Mouse (Mus musculus) lung, postnatal 36 days (tissue): ENCODE results near the gene Gm45618.
"Not testable (repeated sequence)": the region's sequence is repeated elsewhere in the genome, so short reads cannot be mapped to it uniquely, and the experiment has no call there.

Experiments
- DNase-seq: peaks from one replicate; pipeline ENCODE4 v3.0.0; 2022; ENCODE audit warnings: mixed read lengths

The Gm45618 gene

GRCm38 (mm10) chr7:142120629-142121028 is at the start of gene Gm45618:
Gm45618 (minus strand) TSS chr7:142120729.
- DNase-seq = not testable (repeated sequence)

- peak; percentile 13 for DNase-seq
These were observed 49.3 kb upstream of the Gm45618 start for GRCm38 (mm10) chr7:142169836-142170235.

DNA sequence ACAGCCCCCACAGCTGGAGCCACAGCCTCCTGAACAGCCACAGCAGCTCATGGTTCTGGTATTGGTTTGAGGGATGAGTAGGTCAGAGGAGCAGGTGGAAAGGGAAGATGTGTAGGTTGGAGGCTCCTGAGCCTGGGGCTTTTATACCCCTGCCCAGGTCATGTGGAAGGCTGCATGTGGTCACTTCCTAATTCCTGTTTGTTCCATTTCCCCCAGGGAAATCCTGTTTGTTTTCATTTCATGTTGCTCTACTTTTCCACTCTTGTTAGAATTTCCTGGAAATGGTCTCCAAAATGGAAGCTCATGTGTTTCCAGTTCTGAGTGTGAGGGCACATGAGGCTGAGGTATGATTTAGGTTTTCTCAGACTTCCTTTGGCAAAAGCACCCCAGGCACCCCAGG is 45.1 kb upstream of the Gm45618 start, which contains the start of gene Gm4553:
Gene Gm4553, minus strand, starts transcription at position 101 of the 400 bp plus-strand sequence.
- not testable (repeated sequence) for DNase-seq

GRCm38 (mm10) chr7:142159366-142159765 is 38.8 kb upstream of the Gm45618 start:
- no peak for DNase-seq

DNA sequence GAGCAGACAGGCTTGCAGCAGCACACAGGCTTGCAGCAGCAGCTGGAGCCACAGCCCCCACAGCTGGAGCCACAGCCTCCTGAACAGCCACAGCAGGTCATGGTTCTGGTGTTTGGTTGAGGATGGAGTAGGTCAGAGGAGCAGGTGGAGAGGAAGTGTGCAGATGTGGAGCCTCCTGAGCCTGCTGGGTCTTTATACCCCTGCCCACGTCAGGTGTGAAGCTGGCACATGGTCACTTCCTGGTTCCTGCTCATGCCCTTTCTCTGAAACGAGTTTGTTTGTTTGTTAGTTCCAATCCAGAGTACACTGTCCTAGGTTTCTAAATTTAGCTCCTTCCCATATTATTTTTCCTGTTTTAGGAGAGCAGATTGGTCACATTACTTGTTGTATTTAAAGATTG is 36.5 kb upstream of the Gm45618 start, which contains the start of gene Gm29735:
Gene Gm29735, minus strand, starts transcription at position 101 of the 400 bp plus-strand sequence.
- not testable (repeated sequence) for DNase-seq

- no peak for DNase-seq
These were observed 34.8 kb upstream of the Gm45618 start for GRCm38 (mm10) chr7:142155308-142155707.

DNA sequence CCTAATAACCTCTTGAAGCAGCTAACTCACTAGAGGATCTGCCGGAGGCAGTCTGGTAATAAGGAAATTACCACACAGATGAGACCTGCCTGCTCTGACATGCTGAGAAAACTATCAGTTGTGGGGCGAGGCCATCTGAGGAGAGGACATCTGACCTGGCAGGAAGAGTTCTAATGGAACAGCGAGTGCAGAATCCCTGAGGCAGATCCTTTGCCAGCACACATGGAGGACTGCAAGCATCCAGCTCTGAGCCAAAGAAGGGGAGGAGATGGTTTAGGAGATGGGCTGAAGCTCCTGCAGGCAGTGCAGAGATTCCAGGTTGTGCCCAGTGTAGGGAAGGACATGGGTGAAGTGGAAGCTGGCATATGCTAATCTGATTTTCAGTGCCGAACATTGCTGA is 31.7 kb upstream of the Gm45618 start:
- no peak for DNase-seq

DNA sequence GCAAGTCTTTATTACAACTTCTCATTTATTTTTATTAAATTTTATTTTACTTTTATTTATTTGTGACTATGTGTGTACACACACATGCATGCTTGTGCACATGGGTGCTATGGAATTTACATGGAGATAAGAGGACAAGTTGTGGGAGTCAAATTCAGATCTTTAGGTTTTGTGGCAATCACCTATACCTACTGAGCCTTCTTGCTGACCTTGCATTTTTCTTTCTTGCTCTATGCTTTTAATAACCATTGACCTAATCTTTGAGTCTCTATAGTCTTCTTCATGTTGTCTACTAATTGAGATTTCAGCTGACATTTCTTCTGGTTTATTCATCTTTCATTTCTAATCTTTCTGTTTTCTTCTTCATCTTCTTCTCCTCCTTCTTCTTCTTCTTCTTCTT is 28.1 kb upstream of the Gm45618 start:
- no peak for DNase-seq

DNA sequence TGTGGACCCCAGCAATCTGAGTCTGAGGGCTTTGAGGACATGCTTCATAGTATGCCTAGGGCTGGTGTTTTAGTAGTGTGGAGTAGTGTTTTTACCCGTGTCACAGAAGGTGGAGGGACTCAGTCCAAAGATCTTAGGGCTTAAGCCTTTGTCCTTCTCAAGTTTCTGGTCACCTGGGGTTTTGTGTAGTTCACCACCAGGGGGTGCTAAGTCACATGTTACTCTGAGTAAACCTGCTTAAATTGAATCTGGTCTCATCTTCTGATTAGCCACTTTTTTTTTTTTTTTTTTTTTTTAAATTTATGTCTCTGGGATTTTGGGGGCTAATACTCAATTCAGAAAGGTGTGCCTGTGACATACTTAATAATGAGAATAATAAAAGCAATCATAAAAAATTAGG is 25.5 kb upstream of the Gm45618 start:
- DNase-seq = peak; percentile 80

GRCm38 (mm10) chr7:142145413-142145940 is 24.9 kb upstream of the Gm45618 start:
- DNase-seq = no peak

- no peak for DNase-seq
These were observed 24.0 kb upstream of the Gm45618 start, which contains the start of gene Gm45337 for GRCm38 (mm10) chr7:142144507-142144906. Gm45337 (minus strand) TSS chr7:142144607.

GRCm38 (mm10) chr7:142143506-142144010 is 23.0 kb upstream of the Gm45618 start:
- not testable (repeated sequence) for DNase-seq

DNA sequence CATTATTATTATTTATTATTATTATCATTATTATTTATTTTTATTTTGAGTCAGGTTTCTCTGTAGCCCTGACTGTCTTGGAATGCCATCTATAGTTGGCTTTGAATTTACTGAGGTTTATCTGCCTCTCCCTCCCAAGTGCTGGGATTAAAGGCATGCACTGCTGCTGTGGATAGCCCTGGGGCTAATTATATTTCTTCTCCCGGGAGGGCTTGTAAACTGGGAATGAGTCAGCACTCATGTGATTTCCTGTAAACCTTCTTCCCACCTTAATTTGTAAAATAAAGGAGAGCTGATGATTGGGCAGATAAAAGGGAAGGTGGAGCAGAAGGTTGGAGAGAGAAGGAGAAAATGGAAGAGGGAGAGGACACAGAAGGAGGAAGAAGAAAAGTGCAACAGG is 20.2 kb upstream of the Gm45618 start:
- DNase-seq = no peak

DNA sequence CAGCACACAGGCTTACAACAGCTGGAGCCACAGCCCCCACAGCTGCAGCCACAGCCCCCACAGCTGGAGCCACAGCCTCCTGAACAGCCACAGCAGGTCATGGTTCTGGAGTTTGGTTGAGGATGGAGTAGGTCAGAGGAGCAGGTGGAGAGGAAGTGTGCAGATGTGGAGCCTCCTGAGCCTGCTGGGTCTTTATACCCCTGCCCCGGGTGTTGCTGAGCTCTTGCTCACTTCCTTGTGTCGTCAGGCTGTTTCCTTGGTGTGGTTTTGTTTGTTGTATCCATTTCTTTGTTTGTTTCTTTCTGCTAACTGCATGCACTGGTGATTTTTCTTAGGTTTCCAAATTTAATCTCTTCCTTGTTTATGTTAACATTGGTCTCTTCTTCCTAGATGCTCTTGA is 15.4 kb upstream of the Gm45618 start, which contains the start of gene Gm39115:
Gene Gm39115, minus strand, starts transcription at position 101 of the 400 bp plus-strand sequence.
- DNase-seq = not testable (repeated sequence)

DNA sequence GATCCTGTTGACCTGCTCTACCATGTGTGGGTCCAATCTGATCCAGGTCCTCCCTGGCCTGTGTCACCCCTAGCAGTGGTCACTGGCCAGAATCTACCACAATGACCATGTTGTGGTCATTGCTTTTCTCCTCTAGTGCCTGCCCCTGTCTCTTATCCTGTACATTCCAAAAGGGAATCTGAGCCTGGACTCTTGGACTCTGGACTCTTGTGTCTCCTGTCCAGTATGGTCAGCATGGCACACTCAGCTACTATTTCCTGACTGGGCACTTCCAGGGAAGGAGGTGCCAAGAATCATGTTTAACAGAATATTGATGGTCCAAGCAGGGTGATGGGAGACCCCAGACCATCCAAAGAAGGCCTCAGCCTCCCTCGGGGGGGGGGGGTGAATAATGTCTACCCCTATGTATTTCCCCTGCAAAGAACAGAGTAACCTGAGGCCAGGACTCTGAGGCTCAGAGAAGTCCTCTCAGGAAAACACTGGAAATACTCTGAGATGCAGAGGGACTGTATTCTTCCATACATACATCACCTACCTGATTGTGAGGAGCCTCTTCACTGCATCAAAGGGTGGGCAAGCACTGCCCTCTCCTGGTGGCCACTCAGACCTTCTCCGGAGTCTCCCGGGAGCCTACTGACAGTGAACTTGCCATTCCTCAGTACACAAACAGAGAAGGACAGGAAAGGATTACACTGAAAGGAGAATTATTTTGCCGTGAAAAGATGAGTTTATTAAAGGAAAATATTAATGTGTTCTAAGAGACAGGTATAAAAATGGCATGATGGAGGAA is 13.9 kb upstream of the Gm45618 start:
- DNase-seq = no peak

DNA sequence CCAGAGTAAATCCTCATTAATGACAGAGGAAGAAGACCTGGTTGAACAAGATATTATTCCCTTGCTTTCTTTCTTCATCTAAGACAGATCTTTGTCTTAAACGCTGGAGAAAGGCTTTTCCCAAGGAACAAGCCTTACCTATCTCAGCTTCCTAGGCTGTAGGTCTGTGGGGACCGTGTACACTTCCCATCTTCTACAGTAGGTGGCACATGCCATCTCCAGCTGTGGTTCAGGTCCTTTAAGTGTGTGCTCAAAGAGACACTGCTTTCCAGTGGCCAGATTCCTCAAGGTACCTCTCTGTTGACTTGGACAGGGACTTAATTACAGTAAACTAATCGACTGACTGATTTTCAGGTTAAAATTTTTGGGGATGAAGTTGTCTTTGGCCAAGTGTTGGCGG is 8.3 kb upstream of the Gm45618 start:
- DNase-seq = no peak

DNA sequence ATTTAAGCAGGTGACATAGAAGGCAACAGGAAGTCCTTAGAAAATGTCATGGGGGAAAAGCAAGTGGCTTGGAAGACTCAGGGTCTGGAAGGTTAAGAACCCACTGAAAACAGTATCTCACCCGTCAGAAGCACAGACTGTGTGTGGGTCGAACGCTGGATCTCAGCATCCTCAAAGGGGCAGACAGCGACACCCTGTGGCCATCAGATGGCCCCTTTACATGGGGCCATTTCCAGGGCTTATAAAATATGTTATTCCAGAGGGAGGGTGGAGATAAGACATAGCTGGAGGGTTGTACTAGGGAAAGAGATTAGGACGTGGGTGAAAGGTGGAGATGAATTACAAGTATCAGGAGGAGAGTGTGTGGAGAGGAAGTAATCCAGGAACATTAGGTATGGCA is 897 bp downstream of the Gm45618 start:
- DNase-seq = peak; percentile 8

- no peak for DNase-seq
These were observed 15.8 kb downstream of the Gm45618 start for GRCm38 (mm10) chr7:142104747-142105146.

DNA sequence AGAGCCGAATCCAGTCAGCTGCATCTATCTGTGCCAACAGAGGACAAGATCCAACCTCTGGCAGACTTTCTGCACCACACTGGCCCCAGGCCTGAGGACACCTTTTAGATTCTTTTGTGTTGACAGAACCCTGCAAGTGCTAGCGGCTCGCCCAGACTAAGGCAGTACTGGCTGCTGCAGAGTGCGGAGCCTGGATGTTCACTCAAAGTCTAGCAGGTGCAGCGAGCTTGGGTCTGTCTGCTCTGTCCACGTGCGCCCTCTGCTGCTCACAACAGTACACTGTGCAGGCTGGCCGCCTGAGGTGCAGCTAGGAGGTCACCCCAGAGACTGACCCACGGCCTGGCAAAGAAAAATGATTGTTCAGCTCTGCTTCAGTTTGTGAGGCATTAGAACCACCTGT is 22.8 kb downstream of the Gm45618 start:
- DNase-seq = peak; percentile 91

- DNase-seq = no peak
These were observed 23.8 kb downstream of the Gm45618 start for GRCm38 (mm10) chr7:142096701-142097100.

- peak; percentile 94 for DNase-seq
These were observed 25.2 kb downstream of the Gm45618 start, which contains the start of gene Dusp8 for GRCm38 (mm10) chr7:142095183-142095931. Dusp8 (minus strand) TSS chr7:142095843.

- peak; percentile 32 for DNase-seq
These were observed 26.0 kb downstream of the Gm45618 start for GRCm38 (mm10) chr7:142094301-142095143.
